Mouse (Mus musculus) CD4-positive, CD25-positive, alpha-beta regulatory T cell, adult 2 months (primary cell): ENCODE data around the gene Cbln3.

ENCODE experiments used
- DNase-seq: peaks from one replicate; pipeline ENCODE4 v3.0.0-alpha.2; 2012; ENCODE audit warnings: low read depth, low spot score

The Cbln3 gene

DNA sequence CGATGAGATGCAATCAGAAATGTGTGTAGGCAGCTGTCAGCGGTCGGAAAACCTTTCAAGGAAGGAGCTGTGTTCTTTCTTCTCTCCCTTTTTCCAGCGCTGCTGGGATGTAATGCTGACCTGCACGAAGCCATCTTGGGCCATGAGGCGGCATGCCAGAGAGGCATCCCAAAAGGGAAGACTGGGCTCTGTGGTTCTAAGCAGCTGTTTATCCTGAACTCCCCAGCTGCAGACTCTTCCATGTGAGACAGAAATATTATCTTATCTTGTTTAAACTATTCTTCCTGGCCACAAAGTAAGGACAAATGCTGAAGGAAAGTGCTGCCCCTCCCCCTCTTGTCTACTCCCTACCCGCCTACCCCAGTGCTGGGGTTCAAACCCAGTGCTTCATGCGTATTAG lies 3.2 kb downstream of the Cbln3 start:
- DNase-seq, result no peak

DNA sequence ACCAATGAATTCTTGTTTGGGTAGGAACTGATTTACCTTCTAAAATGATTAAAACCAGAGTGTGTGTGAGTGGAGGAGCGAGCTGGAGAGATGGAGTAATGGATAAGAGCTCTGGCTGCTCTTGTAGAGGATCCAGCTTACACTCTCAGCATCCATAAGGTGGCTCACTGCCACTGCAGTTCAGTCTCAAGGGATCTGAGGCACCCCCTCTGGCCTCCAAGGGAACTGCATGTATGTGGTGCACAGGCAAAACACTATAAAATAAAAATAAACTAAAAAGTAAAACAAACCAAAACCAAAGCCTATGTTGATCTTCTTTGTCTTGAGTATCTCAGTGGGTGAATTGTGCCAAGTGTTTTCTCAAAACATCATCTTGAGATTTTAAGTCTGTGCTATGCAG lies 4.6 kb downstream of the Cbln3 start:
- peak; percentile 91 for DNase-seq

DNA sequence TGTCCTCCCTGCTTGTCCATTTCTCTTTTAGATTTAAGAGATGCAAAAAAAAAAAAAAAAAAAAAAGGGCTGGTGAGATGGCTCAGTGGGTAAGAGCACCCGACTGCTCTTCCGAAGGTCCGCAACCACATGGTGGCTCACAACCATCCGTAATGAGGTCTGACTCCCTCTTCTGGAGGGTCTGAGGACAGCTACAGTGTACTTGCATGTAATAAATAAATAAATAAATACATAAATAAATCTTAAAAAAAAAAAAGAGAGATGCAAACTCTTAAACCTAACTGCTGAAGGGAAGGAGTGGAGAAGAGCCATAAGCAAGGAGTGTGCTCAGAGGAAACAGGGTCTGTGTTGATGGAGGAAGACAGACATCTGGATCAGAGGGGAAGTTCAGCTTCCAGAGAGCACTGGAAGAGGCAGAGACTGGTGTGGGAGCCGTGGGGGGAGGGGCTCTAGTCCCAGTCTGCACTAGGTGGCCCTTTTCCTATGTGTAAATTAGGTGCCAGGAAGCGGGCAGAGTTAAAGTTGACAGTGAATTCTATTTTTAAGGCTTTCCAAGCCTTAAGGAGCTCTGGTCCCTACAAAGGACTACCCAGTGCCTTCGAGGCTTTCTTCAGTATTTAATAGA lies 5.8 kb downstream of the Cbln3 start:
- DNase-seq, result no peak

DNA sequence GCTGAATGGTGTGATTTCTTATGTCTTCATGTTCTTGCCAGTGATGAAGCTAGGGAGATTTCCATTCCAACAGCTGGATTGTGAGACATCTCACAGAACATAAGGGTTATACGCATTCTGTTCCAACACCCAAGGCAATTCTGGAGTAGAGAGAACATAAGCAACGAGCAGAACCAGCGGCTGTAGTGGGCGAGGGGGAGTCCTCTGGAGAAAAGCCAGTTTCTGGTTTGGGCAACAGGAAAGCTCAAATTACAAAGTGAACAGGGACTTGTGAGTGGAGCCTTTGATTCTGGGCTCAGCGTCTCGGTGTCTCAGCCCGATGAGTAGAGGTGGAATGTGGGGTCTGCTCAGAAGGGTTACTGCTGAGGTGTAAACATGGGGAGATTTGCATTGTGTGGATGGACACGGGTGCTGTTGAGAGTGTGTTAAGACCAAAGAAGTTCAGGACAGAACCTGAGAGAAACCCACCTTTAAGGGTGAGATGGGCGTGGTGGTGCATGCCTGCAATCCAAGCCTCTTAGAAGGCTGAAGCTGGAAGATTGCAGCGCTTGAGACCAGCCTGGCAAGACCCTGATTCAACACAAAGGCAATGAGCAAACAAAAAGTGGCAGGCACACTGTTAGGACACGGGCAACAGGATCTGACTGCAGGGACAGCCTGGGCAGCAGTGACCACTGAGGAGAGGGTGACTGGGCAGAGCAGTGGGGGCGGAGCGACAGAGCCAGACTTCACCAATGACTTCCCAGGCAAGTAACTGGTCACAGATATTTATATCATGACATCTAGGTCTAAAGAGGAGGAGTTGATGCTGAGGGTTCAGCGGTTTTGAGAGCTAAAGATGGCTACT lies 6.5 kb downstream of the Cbln3 start:
- DNase-seq, result no peak

DNA sequence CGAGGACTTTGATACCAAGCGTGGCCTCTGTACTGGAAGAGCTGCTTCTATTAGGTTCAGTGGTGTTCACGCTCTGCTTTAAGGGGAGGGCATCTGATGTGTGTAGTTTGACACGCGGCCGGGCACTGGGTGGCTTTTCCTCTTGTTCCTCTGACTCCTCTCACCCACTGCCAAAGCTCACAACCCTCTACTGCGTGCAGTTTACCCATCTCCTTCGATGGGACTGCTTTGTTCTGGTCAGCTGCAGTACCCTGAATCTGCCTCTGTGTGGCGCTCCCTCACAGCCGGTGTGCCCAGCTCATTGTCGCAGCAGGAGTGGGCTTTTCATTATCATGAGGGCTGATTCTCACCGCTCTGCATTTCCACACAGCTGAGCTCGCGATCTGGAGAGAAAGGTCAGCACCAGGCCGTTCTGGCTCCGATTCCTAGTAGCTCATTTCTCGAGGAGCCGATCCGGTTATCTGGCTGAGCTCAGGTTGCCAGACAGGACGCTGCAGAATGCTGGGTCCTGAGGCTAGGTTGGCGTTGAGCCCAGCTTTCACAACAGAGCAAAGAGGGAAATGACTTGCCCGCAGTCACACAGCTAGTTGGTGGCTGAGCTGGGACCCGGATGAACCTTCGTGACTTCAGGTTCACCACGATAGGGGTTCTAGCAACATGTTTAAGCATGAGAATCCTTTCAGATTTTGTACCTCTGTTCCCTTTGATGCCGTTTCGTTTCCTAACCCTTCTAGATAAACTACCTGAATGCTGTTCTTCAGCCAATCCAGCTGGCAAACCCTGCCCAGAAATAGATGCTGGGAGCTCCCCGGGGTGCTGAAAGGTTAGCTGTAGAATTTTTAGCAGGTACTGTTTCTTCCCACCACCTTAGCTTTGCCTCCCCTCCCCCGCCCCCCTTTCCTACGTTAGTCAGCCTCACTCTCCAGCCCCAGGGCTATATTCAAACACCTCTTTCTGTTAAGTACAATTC lies 10.2 kb downstream of the Cbln3 start:
- peak; percentile 86 for DNase-seq

DNA sequence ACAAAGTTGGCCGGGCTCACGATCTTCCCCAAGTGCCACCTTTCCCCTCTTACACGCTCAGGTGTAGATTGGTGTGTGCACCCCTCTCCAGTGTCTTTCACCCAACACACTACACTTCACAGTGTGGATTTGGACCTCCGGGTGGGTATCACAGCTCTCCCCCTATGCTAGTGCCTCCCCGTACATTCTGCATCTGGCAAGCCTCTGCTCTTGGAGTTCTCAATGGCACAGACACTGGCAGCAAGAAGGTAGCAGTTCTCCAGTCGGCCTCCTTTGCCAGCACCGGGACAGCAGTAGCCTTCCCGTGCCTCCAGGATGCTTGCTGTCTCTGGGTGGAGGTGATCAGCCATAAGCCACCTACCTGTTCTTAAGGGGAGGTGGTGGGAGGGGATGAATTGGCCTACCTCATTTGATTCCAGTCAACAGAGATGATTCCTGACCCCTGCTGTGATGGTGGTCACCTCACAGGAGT lies 10.9 kb downstream of the Cbln3 start:
- DNase-seq, result no peak

DNA sequence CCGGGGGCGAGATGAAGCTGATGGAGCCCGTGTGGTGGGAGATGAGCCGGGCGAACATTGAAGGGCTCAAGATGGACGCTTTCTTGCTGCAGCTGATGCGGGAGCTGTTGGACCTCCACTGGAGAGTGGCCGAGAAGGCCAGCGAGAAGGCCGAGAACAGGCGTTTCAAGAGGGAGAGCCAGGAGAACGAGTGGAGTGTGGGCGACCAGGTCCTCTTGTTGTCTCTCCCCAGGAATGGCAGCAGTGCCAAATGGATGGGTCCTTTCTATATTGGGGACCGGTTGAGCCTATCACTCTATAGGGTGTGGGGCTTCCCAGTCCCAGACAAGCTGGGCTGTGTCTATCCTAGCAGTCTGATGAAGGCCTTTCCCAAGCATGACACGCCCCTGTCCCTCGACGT lies 11.6 kb downstream of the Cbln3 start:
- no peak for DNase-seq

DNA sequence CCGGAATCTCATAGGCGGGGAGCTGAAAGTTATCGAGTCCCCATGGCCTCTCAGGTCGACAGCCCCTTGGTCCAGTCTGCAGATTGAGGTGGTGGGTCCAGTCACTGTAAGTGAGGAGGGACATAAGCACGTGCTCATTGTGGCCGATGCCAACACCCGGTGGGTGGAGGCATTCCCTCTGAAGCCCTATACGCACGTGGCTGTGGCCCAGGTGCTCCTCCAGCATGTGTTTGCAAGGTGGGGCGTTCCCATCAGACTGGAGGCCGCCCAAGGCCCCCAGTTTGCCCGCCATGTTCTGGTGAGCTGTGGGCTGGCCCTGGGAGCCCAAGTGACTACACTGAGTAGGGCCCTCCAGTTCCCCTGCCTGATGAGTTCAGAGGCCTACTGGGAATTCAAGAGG lies 12.2 kb downstream of the Cbln3 start:
- no peak for DNase-seq

DNA sequence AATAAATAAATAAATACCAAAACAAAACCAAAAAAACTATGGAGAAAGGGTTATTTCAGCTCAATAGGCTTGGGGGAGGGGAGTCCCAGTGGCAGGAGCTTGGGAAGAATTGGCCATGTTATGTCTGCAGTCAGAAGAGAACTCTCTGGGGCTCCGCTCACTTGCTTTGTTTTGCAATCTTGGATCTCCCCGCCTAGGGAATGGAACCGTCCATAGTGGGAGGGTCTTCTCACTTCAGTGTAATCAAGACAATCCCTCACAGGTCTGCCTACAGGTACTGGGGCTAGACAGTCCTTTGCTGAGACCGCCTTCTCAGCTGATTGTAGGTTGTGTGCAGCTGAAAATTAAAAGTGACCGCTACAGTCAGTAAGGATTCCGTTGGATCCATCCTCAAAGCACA lies 14.7 kb downstream of the Cbln3 start:
- DNase-seq, result no peak

DNA sequence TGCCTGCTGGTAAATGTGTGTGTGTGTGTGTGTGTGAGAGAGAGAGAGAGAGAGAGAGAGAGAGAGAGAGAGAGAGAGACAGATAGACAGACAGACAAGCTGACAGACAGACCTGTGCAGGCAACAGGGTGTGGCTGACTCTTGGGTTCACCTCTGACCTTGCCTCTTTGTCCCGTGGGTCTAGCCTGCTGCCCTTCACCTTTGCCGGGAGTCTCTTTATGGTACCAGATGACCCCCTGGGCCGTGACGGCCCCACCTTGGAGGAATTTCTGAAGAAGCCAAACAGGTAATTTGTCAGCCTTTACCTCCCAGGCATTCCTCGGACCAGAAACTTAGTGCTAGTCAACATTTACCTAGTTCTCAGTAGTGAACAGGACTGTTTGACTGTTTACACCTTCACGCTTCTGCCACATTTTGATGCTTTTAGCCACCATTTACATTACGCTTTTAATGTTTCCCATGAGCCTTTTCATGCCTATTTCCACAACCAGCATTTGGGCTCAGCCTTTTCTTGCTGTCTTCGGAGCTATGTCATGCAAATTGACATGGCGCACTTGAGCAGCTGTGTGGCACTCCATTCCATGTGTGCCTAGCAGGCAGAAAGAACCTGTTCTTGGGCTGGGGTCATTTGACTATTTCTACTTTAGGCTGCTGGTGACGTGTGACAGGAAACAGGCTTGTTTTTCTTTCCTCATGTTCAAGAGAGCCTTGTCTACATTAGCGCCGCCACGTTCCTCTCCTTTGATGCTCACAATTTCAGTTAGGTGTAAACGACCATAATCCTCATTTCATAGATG lies 15.8 kb downstream of the Cbln3 start:
- no peak for DNase-seq

DNA sequence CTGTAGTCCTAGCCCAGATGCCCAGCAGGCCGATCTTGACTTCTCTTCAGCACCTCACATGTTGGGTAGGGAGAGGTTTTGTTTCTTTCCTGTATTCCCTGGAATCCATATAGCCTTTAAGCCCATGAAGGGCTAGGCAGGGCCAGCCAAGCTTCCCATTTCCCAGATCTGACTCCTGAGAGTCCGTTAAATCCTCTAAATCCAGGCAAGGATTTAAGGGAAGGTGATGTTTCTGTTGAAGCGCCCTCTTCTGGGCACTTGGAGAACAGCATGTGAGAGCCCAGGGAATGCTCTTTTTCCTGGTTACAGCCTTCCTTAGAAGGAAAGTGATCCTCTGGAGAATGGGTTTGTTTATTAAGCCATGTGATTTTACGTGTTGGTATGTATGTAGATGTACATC lies 17.2 kb downstream of the Cbln3 start:
- peak; percentile 58 for DNase-seq

DNA sequence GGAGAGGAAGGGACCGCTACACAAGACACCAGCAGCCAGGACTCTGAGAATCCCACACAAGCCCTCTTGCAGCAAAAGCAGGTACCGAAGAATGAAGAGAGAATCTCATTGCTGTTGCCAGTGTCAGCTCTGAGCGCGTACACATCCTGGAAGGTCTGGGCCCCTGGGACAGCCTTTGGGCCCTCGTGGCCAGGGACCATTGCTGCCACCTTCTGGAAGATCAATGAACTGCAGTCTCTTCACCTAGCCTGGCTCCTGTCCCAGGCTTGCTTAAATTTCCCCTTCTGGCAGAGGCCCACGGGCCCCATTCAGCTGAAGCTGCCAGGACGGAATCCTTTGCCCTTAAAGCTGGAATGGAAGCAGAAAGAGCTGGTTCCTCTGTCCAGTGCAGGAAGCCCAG lies 20.4 kb downstream of the Cbln3 start:
- peak; percentile 80 for DNase-seq

DNA sequence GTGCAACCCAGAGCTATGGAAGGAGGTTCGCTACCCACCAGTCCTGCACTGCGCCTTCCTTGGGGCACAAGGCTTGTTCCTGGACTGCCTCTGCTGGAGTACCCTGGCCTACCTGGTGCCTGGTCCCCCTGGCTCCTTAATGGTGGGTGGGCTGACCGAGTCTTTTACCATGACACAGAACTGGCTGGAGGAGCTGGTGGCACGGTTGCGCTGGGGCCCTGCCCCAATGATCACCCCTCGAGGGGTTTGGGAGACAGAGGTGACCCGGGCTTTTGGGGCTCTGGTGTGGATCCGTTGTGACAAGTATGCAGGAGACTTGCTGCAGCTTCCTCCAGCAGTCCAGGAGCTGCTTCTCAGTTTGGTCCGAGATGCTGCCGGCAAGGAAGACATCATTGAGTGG lies 21.2 kb downstream of the Cbln3 start:
- no peak for DNase-seq

DNA sequence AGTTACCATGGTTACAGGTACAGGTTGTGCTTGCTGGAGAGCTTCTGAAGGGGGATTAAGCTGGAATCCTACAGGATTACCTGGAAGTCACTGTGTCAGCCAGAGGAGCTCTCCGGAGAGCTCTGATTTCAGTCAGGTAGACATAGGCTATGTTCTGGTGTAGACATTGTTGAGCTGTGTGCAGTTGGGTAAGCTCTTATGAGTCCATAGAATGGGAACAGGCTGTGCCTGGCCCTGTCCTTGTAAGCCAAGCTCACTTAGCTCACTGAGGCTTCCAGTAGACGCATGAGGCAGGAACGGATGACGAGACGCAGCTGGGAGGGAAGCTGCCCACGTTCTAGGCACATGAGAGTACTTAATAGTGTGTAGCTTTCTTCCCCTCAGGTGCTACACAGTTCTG lies 22.0 kb downstream of the Cbln3 start:
- no peak for DNase-seq

DNA sequence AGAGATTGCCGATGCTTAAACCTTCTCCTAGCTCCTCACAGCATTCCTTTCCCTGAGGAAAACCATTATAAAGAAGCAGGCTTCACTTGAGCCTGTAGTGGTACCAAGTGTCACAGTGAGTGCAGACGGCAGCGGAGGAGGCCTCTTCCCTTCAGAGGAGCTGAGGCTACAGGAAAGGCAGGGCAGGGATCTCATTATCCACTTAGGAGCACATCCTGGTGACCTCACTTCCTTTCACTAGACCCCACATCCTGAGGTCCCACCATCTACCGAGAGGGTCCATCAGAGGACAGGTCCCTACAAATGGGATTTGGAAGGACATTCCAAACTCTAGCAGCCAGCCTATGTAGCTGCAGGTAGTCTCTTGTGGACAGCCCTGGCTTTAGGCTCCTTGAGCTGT lies 26.6 kb downstream of the Cbln3 start:
- no peak for DNase-seq

DNA sequence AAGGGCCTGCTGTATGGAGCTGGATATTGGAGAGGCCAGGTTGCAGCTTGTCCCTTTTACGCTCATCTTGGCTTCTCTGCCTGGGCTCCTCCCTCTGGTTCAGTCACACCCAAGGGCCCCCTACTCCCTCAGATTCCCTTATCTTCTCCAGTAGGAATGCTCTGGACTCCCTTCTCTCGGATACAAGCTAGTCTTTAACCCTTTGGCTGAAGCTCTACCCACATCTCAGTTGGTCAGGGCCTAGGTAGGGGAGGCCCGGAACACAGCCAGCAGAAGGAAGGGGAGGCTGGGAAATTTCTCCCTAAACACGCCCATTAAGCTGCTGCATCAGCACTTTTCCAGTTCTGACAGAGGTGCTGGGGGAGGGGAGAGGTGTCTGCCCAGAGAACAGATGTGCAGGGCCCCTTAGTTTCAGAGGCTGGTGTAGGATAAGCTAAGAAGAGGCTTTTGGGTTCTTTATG lies 29.1 kb downstream of the Cbln3 start:
- no peak for DNase-seq

DNA sequence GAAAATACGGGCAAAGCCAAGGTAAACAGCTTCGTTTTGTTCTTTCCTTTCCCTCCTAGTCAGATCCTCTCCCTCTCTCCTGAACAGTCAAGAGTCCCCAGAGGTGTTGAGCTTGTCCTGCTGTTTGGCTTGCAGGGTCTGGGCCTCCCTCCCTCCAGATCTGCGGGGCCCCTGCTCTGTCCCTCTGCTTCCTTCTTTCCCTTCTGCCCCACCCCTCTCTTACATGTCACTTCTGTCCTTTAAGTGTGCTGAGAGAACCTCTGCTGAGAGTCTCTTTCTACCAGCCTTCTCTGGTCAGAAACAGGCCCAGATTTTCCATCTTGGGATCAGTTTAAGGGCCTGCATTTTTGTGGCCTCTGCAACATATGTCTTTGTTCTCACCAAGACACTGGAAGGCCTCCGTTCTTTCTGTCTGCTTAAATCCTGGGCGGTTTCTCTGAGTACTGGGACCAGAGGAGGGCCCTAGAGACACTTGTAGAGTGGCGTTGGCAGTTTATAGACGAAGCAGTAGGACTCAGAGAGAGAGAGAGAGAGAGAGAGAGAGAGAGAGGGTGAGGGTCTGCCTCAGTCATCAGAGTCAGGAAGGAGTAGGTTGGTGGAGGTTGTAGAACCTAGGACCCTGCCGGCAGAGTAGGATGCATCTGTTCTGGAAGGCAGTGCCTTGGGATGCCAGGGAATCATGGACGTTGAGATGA lies 29.6 kb downstream of the Cbln3 start:
- DNase-seq, result no peak

DNA sequence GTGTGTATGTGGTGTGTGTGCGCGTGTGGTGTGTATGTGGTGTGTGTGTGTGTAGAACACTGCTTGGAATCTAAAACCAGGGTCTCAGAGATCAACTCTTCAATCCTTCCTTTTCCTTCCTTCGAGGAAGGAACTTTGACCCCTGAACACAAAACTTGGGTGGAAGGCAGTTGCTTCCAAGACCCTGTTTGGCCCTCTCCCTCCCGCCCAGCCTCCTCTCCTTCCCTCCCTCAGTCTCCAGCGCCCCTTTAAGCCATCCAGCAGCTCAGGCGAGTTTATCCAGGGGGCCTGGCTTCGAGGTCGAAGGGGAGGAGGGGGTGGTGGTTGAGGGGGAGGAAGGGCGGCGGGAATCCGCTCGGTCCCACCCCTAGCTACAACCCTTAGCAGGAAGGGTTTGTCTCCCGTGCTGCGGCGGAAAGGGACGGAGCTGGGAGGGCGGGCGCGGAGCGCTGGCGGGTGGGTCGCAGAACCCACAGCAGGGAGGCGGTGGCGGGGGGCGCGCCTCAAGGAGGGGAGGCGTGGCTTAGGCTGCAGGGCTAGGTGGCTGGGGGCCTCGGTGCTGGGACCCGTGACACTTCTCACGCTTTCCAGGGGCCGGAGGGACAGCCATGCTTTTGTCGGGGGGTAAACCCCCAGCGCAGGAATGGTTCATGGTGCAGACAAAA lies 30.4 kb downstream of the Cbln3 start, which contains the start of gene Nynrin:
Gene Nynrin, plus strand, starts transcription at position 390 of the 665 bp plus-strand sequence.
- DNase-seq, result peak; percentile 44

DNA sequence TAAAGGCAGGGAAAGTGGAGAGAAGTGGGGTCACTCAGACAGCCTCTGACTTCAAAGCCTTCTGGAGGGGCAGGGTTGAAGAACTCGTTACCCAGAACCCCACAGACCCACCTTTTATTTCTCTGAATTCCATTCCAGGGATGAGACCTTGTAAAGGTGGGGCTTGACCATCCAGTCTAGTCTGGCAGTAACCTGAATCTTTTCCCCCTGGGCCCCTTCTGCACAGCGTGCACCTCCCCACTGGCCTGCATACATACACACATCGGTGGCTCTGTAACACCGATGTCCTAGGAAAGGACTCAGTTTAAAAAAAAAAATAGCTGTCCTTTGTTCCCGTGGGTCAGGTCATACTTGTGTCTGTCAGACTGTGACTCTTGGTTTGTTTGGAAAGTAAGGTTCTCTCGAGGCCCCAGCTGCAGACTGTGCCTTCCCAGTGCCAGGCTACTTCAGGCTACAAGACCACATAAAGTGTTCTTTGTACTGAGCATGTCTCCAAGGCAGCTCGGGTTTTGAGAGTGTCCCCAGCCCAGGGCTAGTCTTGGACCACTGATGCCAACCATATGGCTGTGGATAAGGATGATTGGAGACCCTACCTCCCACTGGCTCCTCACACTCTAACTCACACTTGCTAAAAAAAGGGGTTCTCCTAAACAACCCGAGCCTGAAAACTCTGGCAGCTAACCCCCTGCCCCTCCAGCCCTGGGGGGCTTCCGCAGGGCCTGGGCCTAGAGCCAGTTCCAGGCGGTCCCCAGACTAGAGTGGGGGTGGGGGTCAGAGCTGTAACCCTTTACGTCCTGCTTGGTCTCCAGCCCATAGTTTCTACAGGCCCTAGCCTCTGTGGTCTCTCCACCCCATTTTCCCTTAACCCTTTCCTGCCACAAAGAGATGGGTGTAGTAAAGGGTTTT lies 31.3 kb downstream of the Cbln3 start:
- DNase-seq, result no peak
